Mouse (Mus musculus): ENCODE measurements around the gene Fam81a. TPM values are rescaled to one million over a fixed set of nuclear protein-coding genes. Genes with fewer than 3 reads are reported as not detected.
A peak's percentile ranks its signal among the peaks of the same experiment; 100 is the strongest.

The Fam81a gene
- total RNA-seq, 2 experiments from 2014 or later = 90.4 to 92.0 TPM

- Histone ChIP-seq H3K4me3 (peak overlapping the region; percentile 89), H3K27ac (peak overlapping the region; percentile 98)
- no peak for TF ChIP-seq CTCF (conservative IDR thresholded peaks at IDR 0.05)
- no peak for DNase-seq (ENCODE audit: low spot score in 2 of 2)
These were observed 2.0 kb downstream of the Fam81a start for GRCm38 (mm10) chr9:70140340-70140739.

GRCm38 (mm10) chr9:70139331-70139885 lies 3.0 kb downstream of the Fam81a start:
- Histone ChIP-seq H3K4me3 (no peak overlapping the region; the same call in 1 of the 2 replicates), H3K27ac (no peak overlapping the region)
- DNase-seq (ENCODE audit: low spot score in 2 of 2) = no peak
- TF ChIP-seq CTCF (conservative IDR thresholded peaks at IDR 0.05) = no peak

GRCm38 (mm10) chr9:70138511-70138910 lies 3.8 kb downstream of the Fam81a start:
- DNase-seq (ENCODE audit: low spot score in 2 of 2) = no peak
- no peak for TF ChIP-seq CTCF (conservative IDR thresholded peaks at IDR 0.05)
- Histone ChIP-seq H3K4me3 (no peak overlapping the region), H3K27ac (no peak overlapping the region)

- TF ChIP-seq CTCF (conservative IDR thresholded peaks at IDR 0.05) = no peak
- H3K27ac ChIP-seq = no peak overlapping the region
- DNase-seq (ENCODE audit: low spot score in 2 of 2) = no peak
- no peak overlapping the region for H3K4me3 ChIP-seq
These were observed 4.4 kb downstream of the Fam81a start for GRCm38 (mm10) chr9:70137991-70138390.

- TF ChIP-seq CTCF (conservative IDR thresholded peaks at IDR 0.05) = no peak
- Histone ChIP-seq H3K27ac (no peak overlapping the region), H3K4me3 (no peak overlapping the region)
These were observed 7.2 kb downstream of the Fam81a start for GRCm38 (mm10) chr9:70135186-70135585.

GRCm38 (mm10) chr9:70134716-70135115 lies 7.6 kb downstream of the Fam81a start:
- Histone ChIP-seq H3K4me3 (no peak overlapping the region), H3K27ac (no peak overlapping the region)
- no peak for TF ChIP-seq CTCF (conservative IDR thresholded peaks at IDR 0.05)
- no peak for DNase-seq (ENCODE audit: low spot score in 2 of 2)

More at GRCm38 (mm10) chr9:70135186-70135585, 7.2 kb downstream of the Fam81a start:
- DNase-seq (ENCODE audit: low spot score in 2 of 2) = no peak

- Histone ChIP-seq H3K27ac (no peak overlapping the region), H3K4me3 (no peak overlapping the region)
- no peak for TF ChIP-seq CTCF (conservative IDR thresholded peaks at IDR 0.05)
- no peak for DNase-seq (ENCODE audit: low spot score in 2 of 2)
These were observed 8.1 kb downstream of the Fam81a start for GRCm38 (mm10) chr9:70134215-70134614.

- no peak for DNase-seq (ENCODE audit: low spot score in 2 of 2)
- no peak overlapping the region for H3K4me3 ChIP-seq
- no peak overlapping the region for H3K27ac ChIP-seq
- no peak for TF ChIP-seq CTCF (conservative IDR thresholded peaks at IDR 0.05)
These were observed 11.6 kb downstream of the Fam81a start for GRCm38 (mm10) chr9:70130786-70131185.

GRCm38 (mm10) chr9:70111869-70112286 lies 30.5 kb downstream of the Fam81a start:
- TF ChIP-seq CTCF (conservative IDR thresholded peaks at IDR 0.05) = no peak
- Histone ChIP-seq H3K27ac (no peak overlapping the region), H3K4me3 (no peak overlapping the region)
- no peak for DNase-seq (ENCODE audit: low spot score in 2 of 2)

- no peak overlapping the region for H3K4me3 ChIP-seq
- no peak for DNase-seq (ENCODE audit: low spot score in 2 of 2)
- no peak for TF ChIP-seq CTCF (conservative IDR thresholded peaks at IDR 0.05)
- no peak overlapping the region for H3K27ac ChIP-seq
These were observed 31.5 kb downstream of the Fam81a start for GRCm38 (mm10) chr9:70110871-70111270.

- DNase-seq (ENCODE audit: low spot score in 2 of 2) = peak; percentile 63 to 86
These were observed 33.1 kb downstream of the Fam81a start for GRCm38 (mm10) chr9:70109279-70109678.

GRCm38 (mm10) chr9:70108151-70108550 lies 34.2 kb downstream of the Fam81a start:
- TF ChIP-seq CTCF (conservative IDR thresholded peaks at IDR 0.05) = no peak
- no peak overlapping the region for H3K4me3 ChIP-seq
- DNase-seq (ENCODE audit: low spot score in 2 of 2) = no peak
- H3K27ac ChIP-seq = no peak overlapping the region

More at GRCm38 (mm10) chr9:70109279-70109678, 33.1 kb downstream of the Fam81a start:
- no peak overlapping the region for H3K27ac ChIP-seq
- H3K4me3 ChIP-seq = no peak overlapping the region
- peak; percentile 96 for TF ChIP-seq CTCF (conservative IDR thresholded peaks at IDR 0.05)

GRCm38 (mm10) chr9:70105573-70105972 lies 36.8 kb downstream of the Fam81a start:
- Histone ChIP-seq H3K4me3 (no peak overlapping the region), H3K27ac (no peak overlapping the region)
- TF ChIP-seq CTCF (conservative IDR thresholded peaks at IDR 0.05) = no peak
- peak in 1 of 2 experiments; percentile 23 for DNase-seq (ENCODE audit: low spot score in 2 of 2)

GRCm38 (mm10) chr9:70103106-70103505 lies 39.3 kb downstream of the Fam81a start:
- Histone ChIP-seq H3K27ac (no peak overlapping the region), H3K4me3 (no peak overlapping the region)
- TF ChIP-seq CTCF (conservative IDR thresholded peaks at IDR 0.05) = peak; percentile 54
- DNase-seq (ENCODE audit: low spot score in 2 of 2) = peak in 1 of 2 experiments; percentile 26
